Mouse (Mus musculus) intestine, embryonic 14.5 days (tissue): Measurements from ENCODE around the gene Pik3r6. TPM values are rescaled to one million over a fixed set of nuclear protein-coding genes. Genes with fewer than 3 reads are reported as not detected.

Experiments
- ATAC-seq: fragments of 200-750 bp; cut with Nextera tagmentation; replicated peaks from 2 replicates; pipeline ENCODE4 v1.8.0; 2017; ENCODE audit warnings: low read depth, moderate number of reproducible peaks, moderate TSS enrichment, moderate library complexity; ENCODE audit not compliant: low FRiP score, low TSS enrichment
- DNase-seq: peaks from one replicate; pipeline ENCODE4 v3.0.0-alpha.2; 2018; ENCODE audit warnings: low spot score
- H3K27ac ChIP-seq: fragments of 300-500 bp; sonication (generic); 2 replicates; pipeline ENCODE4 v1.5.1; 2014; ENCODE audit warnings: low read depth, mild to moderate bottlenecking, control low read depth
- H3K27me3 ChIP-seq: fragments of 300-500 bp; sonication (generic); replicated peaks from 2 replicates; pipeline ENCODE4 v1.6.1; 2014; ENCODE audit warnings: low read length, control low read depth; ENCODE audit not compliant: control insufficient read depth, insufficient read depth
- H3K36me3 ChIP-seq: fragments of 300-500 bp; sonication (generic); 2 replicates; pipeline ENCODE4 v1.6.1; 2014; ENCODE audit warnings: low read length, control low read depth; ENCODE audit not compliant: control insufficient read depth, insufficient read depth
- H3K4me1 ChIP-seq: fragments of 300-500 bp; sonication (generic); replicated peaks from 2 replicates; pipeline ENCODE4 v1.6.1; 2014; ENCODE audit warnings: low read length, control low read depth, mixed read lengths; ENCODE audit not compliant: control insufficient read depth, insufficient read depth
- H3K4me2 ChIP-seq: fragments of 300-500 bp; sonication (generic); 2 replicates; pipeline ENCODE4 v1.6.1; 2014; ENCODE audit warnings: low read length
- H3K4me3 ChIP-seq: fragments of 300-500 bp; sonication (generic); 2 replicates; pipeline ENCODE4 v1.5.1; 2014; ENCODE audit warnings: low read depth, low read length, control low read depth, mixed read lengths
- H3K9ac ChIP-seq: fragments of 300-500 bp; sonication (generic); 2 replicates; pipeline ENCODE4 v1.6.1; 2014; ENCODE audit warnings: mild to moderate bottlenecking, low read length
- H3K9me3 ChIP-seq: fragments of 300-500 bp; sonication (generic); 2 replicates; pipeline ENCODE4 v1.6.1; 2016; ENCODE audit warnings: low read length, control low read depth; ENCODE audit not compliant: control insufficient read depth
- WGBS: fragments of 180-500 bp; shearing (Covaris S2); extraction: QIAGEN DNeasy Blood & Tissue Kit; methylation state at CpG from one replicate; pipeline ENCODE4 v1.1.7; 2014; 5-methylcytosine and 5-hydroxymethylcytosine counted together
- polyA plus RNA-seq: library from polyadenylated mRNA; unstranded; fragments of >200 nt; fragmentation: Nextera tagmentation; extraction: Ambion mirVana; gene quantifications from 2 replicates; pipeline ENCODE4 v1.2.1, GENCODE M21; 2014

Gene Pik3r6
- polyA plus RNA-seq, 1 experiment from 2014 or later: 3.3 TPM

DNA sequence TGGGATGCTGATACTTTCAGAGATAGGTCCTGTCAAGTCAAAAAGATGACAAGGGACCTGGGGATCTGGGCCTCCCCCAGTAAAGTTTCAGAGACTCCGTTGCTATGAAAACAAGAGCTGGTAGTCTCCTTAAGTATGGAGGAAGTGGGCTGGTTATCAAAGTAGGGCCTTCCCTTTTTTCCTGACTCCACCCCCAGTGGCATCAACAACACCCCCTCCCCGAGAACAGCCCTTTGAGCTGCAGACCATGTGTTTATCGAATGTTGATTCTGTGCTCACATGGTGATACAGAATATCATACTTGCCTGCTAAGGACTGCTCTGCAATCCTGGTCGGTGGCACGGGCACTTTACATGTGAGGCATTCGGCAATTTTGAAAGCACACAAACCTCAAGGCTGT is 19.6 kb upstream of the Pik3r6 start:
- ATAC-seq (no peak), DNase-seq (no peak)
- WGBS: 70% methylated on average over 6 of the region's 6 CpGs
- H3K36me3 ChIP-seq: no peaks in the 10 kb centered on the region
- H3K9ac ChIP-seq: no peak overlapping the region
- no peaks in the 10 kb centered on the region for H3K27me3 ChIP-seq
- no peaks in the 10 kb centered on the region for H3K4me1 ChIP-seq
- H3K27ac ChIP-seq: no peak overlapping the region
- H3K9me3 ChIP-seq: 0 out of 2 replicates have a peak, but pooled peaks cover 3% of the 10 kb centered on the region
- H3K4me2 ChIP-seq: no peak overlapping the region
- H3K4me3 ChIP-seq: no peak overlapping the region

DNA sequence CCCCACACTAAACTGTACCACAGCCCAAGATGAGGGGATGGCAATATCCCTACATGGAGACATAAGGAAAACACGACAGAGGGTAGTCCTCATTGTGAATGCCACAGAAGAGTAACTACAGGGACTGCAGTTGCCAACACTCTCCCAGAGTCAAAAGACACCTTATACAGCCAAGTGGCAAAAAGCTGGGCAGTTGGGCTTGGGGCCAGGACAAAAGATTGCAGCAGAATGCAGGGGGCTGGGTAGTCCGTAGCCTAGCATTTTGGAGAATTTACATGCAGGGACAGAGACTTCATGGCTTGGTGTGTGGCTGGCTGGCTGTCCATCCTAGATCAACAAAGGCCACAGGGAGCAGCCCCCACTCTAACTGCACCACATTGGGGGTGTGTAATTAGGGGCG is 18.4 kb upstream of the Pik3r6 start:
- DNase-seq (no peak), ATAC-seq (no peak)
- Histone ChIP-seq H3K4me1 (no peaks in the 10 kb centered on the region), H3K4me3 (no peak overlapping the region), H3K27me3 (no peaks in the 10 kb centered on the region), H3K4me2 (no peak overlapping the region), H3K36me3 (no peaks in the 10 kb centered on the region), H3K9ac (no peak overlapping the region), H3K9me3 (0 out of 2 replicates have a peak, but pooled peaks cover 3% of the 10 kb centered on the region), H3K27ac (no peak overlapping the region)
- 80% methylated on average over 3 of the region's 3 CpGs for WGBS

DNA sequence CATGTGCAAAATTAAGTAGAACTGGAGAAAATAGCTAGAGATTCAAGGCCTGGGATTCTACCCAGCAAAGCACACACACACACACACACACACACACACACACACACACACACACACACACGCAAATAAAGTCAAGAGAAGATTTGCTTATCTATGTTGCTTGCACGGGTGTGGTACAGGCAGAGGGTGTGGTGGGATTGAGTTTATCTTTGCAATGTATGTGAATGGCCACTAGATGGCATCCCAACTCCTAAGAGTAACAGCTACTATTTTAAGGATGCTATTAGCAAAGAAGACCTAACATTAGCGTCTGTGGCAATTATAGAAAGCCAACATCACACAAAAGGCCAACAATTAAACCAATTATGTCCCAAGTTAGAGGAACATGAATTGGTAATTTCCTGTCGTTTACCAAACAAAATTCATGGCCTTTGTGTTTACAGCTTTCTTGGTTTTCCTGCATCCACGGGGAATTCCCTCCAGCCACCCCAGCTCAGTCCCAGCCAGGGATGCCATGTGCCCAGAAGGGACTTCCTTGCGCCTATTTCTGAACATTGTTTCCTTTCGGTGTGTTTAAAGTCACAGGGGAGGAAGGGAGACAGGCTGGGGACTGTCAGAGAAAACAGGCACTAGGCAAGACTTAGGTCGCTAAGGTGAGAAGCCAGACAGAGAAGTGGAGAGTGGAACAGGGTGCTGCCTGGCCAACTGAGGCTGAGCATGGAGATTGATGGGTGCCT is 17.4 kb upstream of the Pik3r6 start:
- Histone ChIP-seq H3K36me3 (no peaks in the 10 kb centered on the region), H3K4me1 (no peaks in the 10 kb centered on the region), H3K4me2 (no peak overlapping the region), H3K9ac (no peak overlapping the region), H3K27ac (no peak overlapping the region), H3K4me3 (no peak overlapping the region), H3K27me3 (no peaks in the 10 kb centered on the region), H3K9me3 (0 out of 2 replicates have a peak, but pooled peaks cover 3% of the 10 kb centered on the region)
- ATAC-seq: 0 out of 2 replicates have a peak, but pooled peaks have one; percentile 64
- 40% methylated on average over 8 of the region's 8 CpGs for WGBS
- DNase-seq: no peak

DNA sequence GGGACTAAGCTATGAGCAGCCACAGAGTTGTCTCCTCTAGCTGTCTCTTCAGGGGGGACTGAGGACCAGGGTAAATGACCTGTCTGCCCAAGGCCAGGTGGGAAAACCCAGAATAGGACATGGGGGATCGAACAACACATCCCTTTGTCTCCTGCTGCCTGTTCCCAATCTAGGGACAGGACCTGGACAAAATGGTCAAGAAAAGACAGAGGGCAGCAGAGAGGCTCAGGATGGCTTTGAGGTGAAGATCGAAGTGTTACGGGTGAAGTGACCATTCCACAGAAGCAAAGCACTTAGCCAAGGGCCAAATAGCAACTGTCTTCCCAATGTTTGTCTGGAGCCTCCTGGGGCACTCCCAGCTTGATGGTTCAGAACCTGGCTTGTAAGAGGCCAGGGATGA is 16.7 kb upstream of the Pik3r6 start:
- Histone ChIP-seq H3K4me3 (no peak overlapping the region), H3K4me2 (no peak overlapping the region), H3K36me3 (no peaks in the 10 kb centered on the region), H3K27me3 (no peaks in the 10 kb centered on the region), H3K9ac (no peak overlapping the region), H3K27ac (no peak overlapping the region), H3K9me3 (no peaks in the 10 kb centered on the region), H3K4me1 (no peaks in the 10 kb centered on the region)
- ATAC-seq: no peak
- WGBS: 93% methylated on average over 3 of the region's 3 CpGs
- DNase-seq: no peak

DNA sequence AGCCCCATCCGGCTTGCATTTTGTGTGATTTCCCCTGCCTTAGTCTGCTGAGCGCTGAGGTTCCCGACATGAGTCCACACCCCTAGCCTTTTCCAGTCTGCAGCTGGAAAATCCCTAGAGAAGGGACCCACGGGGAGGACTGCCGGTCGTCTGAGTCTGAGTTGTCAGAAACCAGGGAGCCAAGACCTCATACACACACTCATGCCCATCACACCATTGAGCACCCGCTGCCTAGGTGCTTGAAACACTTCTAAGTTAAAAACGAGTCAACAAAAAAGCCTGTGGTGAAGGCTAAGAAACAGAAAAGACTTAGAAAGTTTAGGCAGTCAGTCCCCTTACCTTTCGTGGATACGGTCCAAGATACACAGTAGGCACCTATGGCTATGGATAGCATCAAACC is 15.1 kb upstream of the Pik3r6 start:
- ATAC-seq: no peak
- DNase-seq: no peak
- H3K27ac ChIP-seq: no peak overlapping the region
- H3K4me1 ChIP-seq: no peaks in the 10 kb centered on the region
- H3K9me3 ChIP-seq: no peaks in the 10 kb centered on the region
- no peak overlapping the region for H3K4me3 ChIP-seq
- no peaks in the 10 kb centered on the region for H3K27me3 ChIP-seq
- no peak overlapping the region for H3K9ac ChIP-seq
- H3K4me2 ChIP-seq: no peak overlapping the region
- H3K36me3 ChIP-seq: no peaks in the 10 kb centered on the region
- WGBS: 90% methylated on average over 10 of the region's 10 CpGs

DNA sequence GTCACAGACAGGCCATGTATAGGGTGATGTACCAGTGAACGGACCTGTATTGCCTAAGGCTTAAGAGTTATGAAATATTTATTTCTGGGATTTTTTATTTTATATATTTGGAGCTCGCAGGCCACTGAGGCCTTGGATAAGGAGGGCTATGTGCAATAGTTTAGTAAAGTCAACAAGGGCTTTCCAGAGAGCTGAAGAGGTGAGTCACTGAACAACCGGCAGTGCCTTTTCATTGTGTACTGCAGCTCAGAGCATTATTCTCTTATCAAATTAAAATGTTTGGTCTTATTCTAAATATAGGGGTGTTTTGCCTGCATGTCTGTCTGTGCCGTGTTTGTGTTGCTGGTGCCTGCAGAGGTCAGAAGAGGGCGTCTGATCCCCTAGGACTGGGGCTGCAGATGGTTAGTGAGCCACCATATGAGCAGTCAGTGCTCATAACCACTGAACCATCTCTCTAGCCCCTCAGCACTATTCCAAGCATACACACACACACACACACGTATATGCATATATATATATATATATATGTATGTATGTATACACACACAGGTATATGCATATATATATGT is 14.5 kb upstream of the Pik3r6 start:
- Histone ChIP-seq H3K4me1 (no peaks in the 10 kb centered on the region), H3K36me3 (no peaks in the 10 kb centered on the region), H3K4me3 (no peak overlapping the region), H3K27ac (no peak overlapping the region), H3K4me2 (no peak overlapping the region), H3K9ac (no peak overlapping the region), H3K27me3 (no peaks in the 10 kb centered on the region), H3K9me3 (no peaks in the 10 kb centered on the region)
- ATAC-seq (no peak), DNase-seq (no peak)
- 64% methylated on average over 6 of the region's 6 CpGs for WGBS

DNA sequence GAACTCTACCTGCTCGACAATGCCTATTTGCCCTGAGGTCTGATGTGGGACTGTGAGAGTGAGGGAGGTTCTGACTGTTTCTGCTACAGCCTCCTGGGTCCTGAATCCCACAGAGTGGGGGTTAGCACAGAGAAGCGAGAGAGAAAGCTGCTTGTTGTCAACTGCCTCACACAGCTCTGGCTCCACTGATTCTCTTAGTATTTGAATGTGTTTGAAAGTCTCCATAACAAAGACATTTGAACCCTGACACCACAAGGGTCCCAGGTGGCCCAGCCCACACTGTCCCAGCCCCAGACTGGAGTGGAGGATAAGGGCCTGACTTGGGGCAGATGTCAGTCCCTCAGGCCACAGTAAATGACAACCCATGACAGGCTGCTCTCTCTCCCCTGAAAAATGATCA is 13.6 kb upstream of the Pik3r6 start:
- no peak overlapping the region for H3K9ac ChIP-seq
- DNase-seq (no peak), ATAC-seq (no peak)
- H3K4me3 ChIP-seq: no peak overlapping the region
- no peaks in the 10 kb centered on the region for H3K27me3 ChIP-seq
- H3K4me2 ChIP-seq: no peak overlapping the region
- no peaks in the 10 kb centered on the region for H3K4me1 ChIP-seq
- no peaks in the 10 kb centered on the region for H3K9me3 ChIP-seq
- H3K36me3 ChIP-seq: no peaks in the 10 kb centered on the region
- WGBS: 51% methylated on average over 2 of the region's 2 CpGs
- H3K27ac ChIP-seq: no peak overlapping the region

DNA sequence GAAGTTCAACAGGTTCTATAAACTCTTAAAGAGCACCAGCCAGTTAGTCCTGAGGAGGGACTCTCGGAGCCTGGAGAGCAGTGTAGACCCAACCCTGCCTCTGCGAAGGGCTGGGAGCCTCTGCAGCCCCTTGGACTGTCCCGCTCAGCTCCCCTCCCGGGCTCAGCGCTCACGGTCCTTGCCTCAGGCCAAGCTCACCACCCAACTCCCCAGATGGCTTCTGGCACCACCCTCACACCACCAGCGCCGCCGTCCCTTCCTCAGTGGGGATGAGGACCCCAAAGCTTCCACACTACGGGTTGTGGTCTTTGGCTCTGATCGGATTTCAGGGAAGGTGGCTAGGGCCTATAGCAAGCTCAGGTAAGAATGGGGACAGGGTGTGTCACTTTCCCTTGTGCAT is 10.2 kb upstream of the Pik3r6 start:
- H3K4me1 ChIP-seq: no peaks in the 10 kb centered on the region
- H3K9me3 ChIP-seq: no peaks in the 10 kb centered on the region
- no peak overlapping the region for H3K4me2 ChIP-seq
- H3K4me3 ChIP-seq: no peak overlapping the region
- no peak overlapping the region for H3K27ac ChIP-seq
- WGBS: 89% methylated on average over 11 of the region's 11 CpGs
- DNase-seq (no peak), ATAC-seq (no peak)
- no peaks in the 10 kb centered on the region for H3K36me3 ChIP-seq
- no peak overlapping the region for H3K9ac ChIP-seq
- H3K27me3 ChIP-seq: no peaks in the 10 kb centered on the region

DNA sequence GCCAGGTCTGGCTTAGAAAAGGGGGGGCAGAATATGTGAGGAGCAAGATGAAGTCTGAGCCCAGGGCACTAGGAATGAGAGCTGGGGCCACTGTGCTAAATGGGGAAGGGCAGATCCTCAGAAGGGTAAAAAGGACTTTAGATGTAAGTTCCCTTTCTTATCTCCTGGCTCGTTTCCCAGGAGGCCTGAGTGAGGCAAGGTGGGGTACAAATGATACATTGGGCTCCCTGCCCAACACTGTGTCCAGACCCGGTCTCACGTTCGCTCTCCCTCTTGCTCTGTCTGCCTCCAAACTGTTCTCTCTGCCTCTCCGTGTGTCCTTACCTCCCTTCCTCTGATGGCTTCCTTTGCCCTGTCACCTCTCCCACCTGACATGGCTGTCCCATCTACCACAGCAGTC is 9.1 kb upstream of the Pik3r6 start:
- Histone ChIP-seq H3K27ac (no peak overlapping the region), H3K36me3 (no peaks in the 10 kb centered on the region), H3K4me2 (no peak overlapping the region), H3K4me1 (no peaks in the 10 kb centered on the region), H3K9ac (no peak overlapping the region), H3K27me3 (no peaks in the 10 kb centered on the region), H3K9me3 (no peaks in the 10 kb centered on the region), H3K4me3 (no peak overlapping the region)
- 62% methylated on average over 5 of the region's 5 CpGs for WGBS
- ATAC-seq (no peak), DNase-seq (no peak)
